Mouse (Mus musculus): Measurements from ENCODE around the gene Agbl1. TPM values are rescaled to one million over a fixed set of nuclear protein-coding genes. Genes with fewer than 3 reads are reported as not detected.

Gene Agbl1
- total RNA-seq, 2 experiments from 2014 or later = 17.0 to 31.2 TPM

- no peak for DNase-seq (ENCODE audit: low spot score)
These were observed 159.6 kb downstream of the Agbl1 start for GRCm38 (mm10) chr7:76389240-76389639.

- no peak for DNase-seq (ENCODE audit: low spot score)
These were observed 162.7 kb downstream of the Agbl1 start for GRCm38 (mm10) chr7:76392296-76392940.

- DNase-seq (ENCODE audit: low spot score) = peak; percentile 69
These were observed 163.5 kb downstream of the Agbl1 start for GRCm38 (mm10) chr7:76392941-76393817.

GRCm38 (mm10) chr7:76407930-76408557 is 178.4 kb downstream of the Agbl1 start:
- no peak for DNase-seq (ENCODE audit: low spot score)

- DNase-seq (ENCODE audit: low spot score) = no peak
These were observed 179.3 kb downstream of the Agbl1 start for GRCm38 (mm10) chr7:76409020-76409419.

GRCm38 (mm10) chr7:76410403-76411180 is 180.9 kb downstream of the Agbl1 start:
- DNase-seq (ENCODE audit: low spot score) = peak; percentile 8

GRCm38 (mm10) chr7:76411933-76412587 is 182.4 kb downstream of the Agbl1 start:
- DNase-seq (ENCODE audit: low spot score) = no peak

- DNase-seq (ENCODE audit: low spot score) = no peak
These were observed 186.5 kb downstream of the Agbl1 start for GRCm38 (mm10) chr7:76416084-76416597.

- no peak for DNase-seq (ENCODE audit: low spot score)
These were observed 208.9 kb downstream of the Agbl1 start for GRCm38 (mm10) chr7:76438581-76438980.

- DNase-seq (ENCODE audit: low spot score) = no peak
These were observed 209.3 kb downstream of the Agbl1 start for GRCm38 (mm10) chr7:76438988-76439387.

GRCm38 (mm10) chr7:76462361-76463001 is 232.8 kb downstream of the Agbl1 start:
- DNase-seq (ENCODE audit: low spot score) = no peak

- DNase-seq (ENCODE audit: low spot score) = no peak
These were observed 236.7 kb downstream of the Agbl1 start for GRCm38 (mm10) chr7:76466427-76466826.

- no peak for DNase-seq (ENCODE audit: low spot score)
These were observed 244.5 kb downstream of the Agbl1 start for GRCm38 (mm10) chr7:76474233-76474632.

- peak; percentile 27 for DNase-seq (ENCODE audit: low spot score)
These were observed 255.9 kb downstream of the Agbl1 start for GRCm38 (mm10) chr7:76485546-76485945.

- DNase-seq (ENCODE audit: low spot score) = no peak
These were observed 257.8 kb downstream of the Agbl1 start for GRCm38 (mm10) chr7:76487519-76487918.

GRCm38 (mm10) chr7:76524291-76524690 is 294.6 kb downstream of the Agbl1 start:
- no peak for DNase-seq (ENCODE audit: low spot score)

- DNase-seq (ENCODE audit: low spot score) = no peak
These were observed 316.8 kb downstream of the Agbl1 start for GRCm38 (mm10) chr7:76546456-76546855.

- DNase-seq (ENCODE audit: low spot score) = no peak
These were observed 317.6 kb downstream of the Agbl1 start for GRCm38 (mm10) chr7:76547313-76547712.

- no peak for DNase-seq (ENCODE audit: low spot score)
These were observed 322.2 kb downstream of the Agbl1 start for GRCm38 (mm10) chr7:76551860-76552259.

GRCm38 (mm10) chr7:76560564-76561258 is 331.0 kb downstream of the Agbl1 start:
- DNase-seq (ENCODE audit: low spot score) = no peak

Data from gastrocnemius, adult 18-20 months (tissue).